ENCODE assay signal across 17 mouse cellular contexts in the genomic region with DNA sequence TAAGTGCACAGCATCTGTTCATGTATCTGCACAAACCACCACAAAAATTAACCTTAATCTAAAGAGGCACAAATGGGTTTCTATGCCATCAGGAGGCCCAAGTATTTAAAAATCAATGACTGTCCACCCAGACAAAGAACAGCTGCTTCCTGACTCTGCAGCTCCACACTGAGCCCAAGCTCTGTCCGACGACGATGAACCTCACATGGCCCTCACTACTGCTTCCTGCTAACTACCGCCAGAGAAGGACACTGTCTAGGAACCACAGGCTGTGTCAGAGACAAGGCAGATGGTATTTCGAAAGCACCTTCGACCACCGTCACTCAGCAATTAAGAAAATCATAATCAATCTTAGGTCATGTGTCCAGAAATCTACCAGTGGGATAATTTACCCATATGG. TPM values are rescaled to one million over a fixed set of nuclear protein-coding genes. Genes with fewer than 3 reads are reported as not detected.
A peak's percentile ranks its signal among the peaks of the same experiment; 100 is the strongest.
DNase-seq lines count a peak whose midpoint lies in the region; ATAC-seq lines count a peak whose summit lies in the region.
"Had no signal": no experiment of that assay in that cellular context is flagged by ENCODE, and none has a peak within 500 bp of the region (broad histone marks: within the 10 kb centered on the region; RNA-seq: fewer than 3 reads in every experiment).

No protein-coding gene starts in this region.

- H3K4me1 ChIP-seq in heart, embryonic 13.5 days: peaks cover 51% of the 10 kb centered on the region
- peaks cover 6% of the 10 kb centered on the region for H3K4me1 ChIP-seq in hindbrain, embryonic 11.5 days (replicated peaks; ENCODE audit: control insufficient read depth, insufficient read depth, low read length)
- peaks cover 52% of the 10 kb centered on the region for H3K4me1 ChIP-seq in midbrain, embryonic 12.5 days

- ATAC-seq in heart, embryonic 13.5 days (ENCODE audit: extremely low read depth, insufficient number of reproducible peaks, low FRiP score, low TSS enrichment): no peak
- peak; percentile 63; the same call in 1 of the 2 replicates for ATAC-seq in hindbrain, embryonic 11.5 days (ENCODE audit: low FRiP score)
- ATAC-seq in midbrain, embryonic 12.5 days (ENCODE audit: low FRiP score, low read depth): no peak

- no peak overlapping the region for H3K4me3 ChIP-seq in heart, embryonic 13.5 days
- no peak overlapping the region for H3K4me3 ChIP-seq in hindbrain, embryonic 11.5 days (ENCODE audit: low read depth, low read length)
- H3K4me3 ChIP-seq in midbrain, embryonic 12.5 days: no peak overlapping the region
- H3K4me3 ChIP-seq: erythroblast, embryonic 14.5 days; layer of hippocampus, adult 2 months; limb, embryonic 15.5 days had no signal

- DNase-seq in heart, adult 9 months (ENCODE audit: low spot score in 2 of 2): no peak
- peak; percentile 12 for DNase-seq in kidney, postnatal 10 days
- no peak for DNase-seq in kidney, adult 18-20 months
- no peak for DNase-seq in hindbrain, embryonic 11.5 days (ENCODE audit: low spot score)
- DNase-seq in thymus, postnatal 4 days: no peak
- DNase-seq in frontal cortex, postnatal 14 days (ENCODE audit: low spot score in 2 of 2): no peak
- DNase-seq: adrenal gland, postnatal 10 days; cerebellum, adult 8-10 months; gastrocnemius, postnatal 25 days; lung, adult 2 months; right cerebral cortex, postnatal 25 days; thymus, adult 2 months had no signal

- H3K9ac ChIP-seq in heart, embryonic 13.5 days: no peak overlapping the region
- no peak overlapping the region for H3K9ac ChIP-seq in hindbrain, embryonic 11.5 days (ENCODE audit: low read depth, low read length)
- no peak overlapping the region; the same call in 1 of the 2 replicates for H3K9ac ChIP-seq in midbrain, embryonic 12.5 days (replicated peaks)
- H3K9ac ChIP-seq: limb, embryonic 15.5 days had no signal

- H3K36me3 ChIP-seq in heart, embryonic 13.5 days: no peaks in the 10 kb centered on the region
- H3K36me3 ChIP-seq in hindbrain, embryonic 11.5 days (ENCODE audit: control insufficient read depth, insufficient read depth, low read length): no peaks in the 10 kb centered on the region
- H3K36me3 ChIP-seq in midbrain, embryonic 12.5 days: no peaks in the 10 kb centered on the region
- H3K36me3 ChIP-seq: limb, embryonic 15.5 days had no signal

- peak overlapping the region; percentile 58; the same call in 1 of the 2 replicates for H3K4me2 ChIP-seq in heart, embryonic 13.5 days
- H3K4me2 ChIP-seq in hindbrain, embryonic 11.5 days (replicated peaks; ENCODE audit: low read depth, low read length): no peak overlapping the region
- H3K4me2 ChIP-seq in midbrain, embryonic 12.5 days (replicated peaks): peak overlapping the region; percentile 38
- H3K4me2 ChIP-seq: limb, embryonic 15.5 days had no signal

- H3K27me3 ChIP-seq in heart, embryonic 13.5 days (replicated peaks): no peaks in the 10 kb centered on the region
- H3K27me3 ChIP-seq in hindbrain, embryonic 11.5 days (ENCODE audit: control insufficient read depth, insufficient read depth, low read length): no peaks in the 10 kb centered on the region
- H3K27me3 ChIP-seq in midbrain, embryonic 12.5 days: peaks cover 31% of the 10 kb centered on the region
- H3K27me3 ChIP-seq: limb, embryonic 15.5 days had no signal

- no peaks in the 10 kb centered on the region for H3K9me3 ChIP-seq in heart, embryonic 13.5 days
- H3K9me3 ChIP-seq in hindbrain, embryonic 11.5 days (ENCODE audit: control insufficient read depth, low read length): no peaks in the 10 kb centered on the region
- no peaks in the 10 kb centered on the region for H3K9me3 ChIP-seq in midbrain, embryonic 12.5 days
- H3K9me3 ChIP-seq: limb, embryonic 15.5 days had no signal

- 35% methylated on average over 7 of the region's 7 CpGs for WGBS in heart, embryonic 13.5 days
- 34% methylated on average over 7 of the region's 7 CpGs for WGBS in hindbrain, embryonic 11.5 days
- WGBS in midbrain, embryonic 12.5 days: 34% methylated on average over 7 of the region's 7 CpGs

- H3K27ac ChIP-seq in heart, embryonic 13.5 days (replicated peaks): no peak overlapping the region; the same call in 1 of the 2 replicates
- no peak overlapping the region for H3K27ac ChIP-seq in hindbrain, embryonic 11.5 days (ENCODE audit: low read depth, low read length)
- peak overlapping the region; percentile 49 for H3K27ac ChIP-seq in midbrain, embryonic 12.5 days (replicated peaks)
- H3K27ac ChIP-seq: layer of hippocampus, adult 2 months; limb, embryonic 15.5 days had no signal

RNA-seq across cellular contexts. Expression of a gene that starts 29.8 kb away (rescaled TPM):
- polyA plus RNA-seq in heart, embryonic 13.5 days (2015; fragmentation: Nextera tagmentation; extraction: Ambion mirVana): 22.0 and 24.3 TPM in 2 replicates
- polyA plus RNA-seq in hindbrain, embryonic 11.5 days (2014; fragmentation: Nextera tagmentation; extraction: Ambion mirVana): 46.0 and 56.7 TPM in 2 replicates
- polyA plus RNA-seq in midbrain, embryonic 12.5 days (2016; fragmentation: Nextera tagmentation; extraction: Ambion mirVana): 85.4 and 115 TPM in 2 replicates
- polyA plus RNA-seq: erythroblast, embryonic 14.5 days had no signal
